Mouse (Mus musculus) forebrain, embryonic 15.5 days (tissue): ENCODE measurements around the gene Sema7a. TPM values are rescaled to one million over a fixed set of nuclear protein-coding genes. Genes with fewer than 3 reads are reported as not detected.

Source experiments
- polyA plus RNA-seq: library from polyadenylated mRNA; unstranded; fragments of >200 nt; fragmentation: Nextera tagmentation; extraction: Ambion mirVana; gene quantifications from 2 replicates; pipeline ENCODE4 v1.2.1, GENCODE M21; 2015

Gene Sema7a
- polyA plus RNA-seq, 1 experiment from 2014 or later = 3.4 TPM

Other genes starting within 250 kb of the Sema7a start
- 36.4 and 37.1 TPM in 2 replicates for gene Edc3, start 231.6 kb upstream of the Sema7a start, polyA plus RNA-seq
- gene Clk3, start 174.3 kb upstream of the Sema7a start, polyA plus RNA-seq = 88.6 and 93.0 TPM in 2 replicates
- gene Arid3b, start 103.3 kb upstream of the Sema7a start, polyA plus RNA-seq = 8.0 and 9.2 TPM in 2 replicates
- gene Ubl7, start 29.1 kb upstream of the Sema7a start, polyA plus RNA-seq = 171 and 176 TPM in 2 replicates
- 0.31 and 0.45 TPM in 2 replicates for gene Cyp11a1, start 66.3 kb downstream of the Sema7a start, polyA plus RNA-seq
- gene Stra6, start 123.7 kb downstream of the Sema7a start, polyA plus RNA-seq = 8.7 and 10.8 TPM in 2 replicates
- gene Ccdc33, start 178.7 kb downstream of the Sema7a start, polyA plus RNA-seq = 0.93 and 1.1 TPM in 2 replicates